Mouse (Mus musculus): ENCODE results near the gene Thsd4. TPM values are rescaled to one million over a fixed set of nuclear protein-coding genes. Genes with fewer than 3 reads are reported as not detected.

The Thsd4 gene
- polyA plus RNA-seq, 1 experiment, result 1.9 TPM

- H3K4me1 ChIP-seq (ENCODE audit: control insufficient read depth, insufficient read depth, low read length), result no peaks in the 10 kb centered on the region
- H3K36me3 ChIP-seq (ENCODE audit: control insufficient read depth, insufficient read depth, low read length, poor library complexity, severe bottlenecking), result no peaks in the 10 kb centered on the region
- TF ChIP-seq CTCF (IDR thresholded peaks at IDR 0.05; ENCODE audit: low read depth, low read length), result no peak
- no peak for TF ChIP-seq EP300 (IDR thresholded peaks at IDR 0.05; ENCODE audit: insufficient read depth, low read depth, low read length)
- TF ChIP-seq POLR2A (IDR thresholded peaks at IDR 0.05; ENCODE audit: insufficient read depth, low read length), result no peak
- H3K9ac ChIP-seq (ENCODE audit: low read depth, poor library complexity, severe bottlenecking), result no peak overlapping the region
- no peaks in the 10 kb centered on the region for H3K9me3 ChIP-seq (replicated peaks; ENCODE audit: control insufficient read depth, insufficient read depth, low read length, poor library complexity, severe bottlenecking)
- no peak overlapping the region for H3K27ac ChIP-seq (ENCODE audit: insufficient read depth, low read length)
- H3K27me3 ChIP-seq (ENCODE audit: control insufficient read depth, insufficient read depth, low read length, poor library complexity, severe bottlenecking), result no peaks in the 10 kb centered on the region; the same call in 1 of the 2 replicates
- no peak overlapping the region for H3K4me3 ChIP-seq (ENCODE audit: low read depth, low read length)
These were observed 20.2 kb downstream of the Thsd4 start for GRCm38 (mm10) chr9:60501504-60502179.

GRCm38 (mm10) chr9:60492275-60492974, 29.4 kb downstream of the Thsd4 start:
- H3K27ac ChIP-seq (ENCODE audit: insufficient read depth, low read length), result no peak overlapping the region
- no peaks in the 10 kb centered on the region for H3K4me1 ChIP-seq (ENCODE audit: control insufficient read depth, insufficient read depth, low read length)

GRCm38 (mm10) chr9:60491489-60492100, 30.3 kb downstream of the Thsd4 start:
- no peaks in the 10 kb centered on the region for H3K4me1 ChIP-seq (ENCODE audit: control insufficient read depth, insufficient read depth, low read length)
- no peaks in the 10 kb centered on the region for H3K27me3 ChIP-seq (ENCODE audit: control insufficient read depth, insufficient read depth, low read length, poor library complexity, severe bottlenecking)
- H3K4me3 ChIP-seq (ENCODE audit: low read depth, low read length), result no peak overlapping the region
- no peak overlapping the region for H3K27ac ChIP-seq (ENCODE audit: insufficient read depth, low read length)
- no peaks in the 10 kb centered on the region for H3K9me3 ChIP-seq (replicated peaks; ENCODE audit: control insufficient read depth, insufficient read depth, low read length, poor library complexity, severe bottlenecking)
- no peak overlapping the region for H3K9ac ChIP-seq (ENCODE audit: low read depth, poor library complexity, severe bottlenecking)
- TF ChIP-seq CTCF (IDR thresholded peaks at IDR 0.05; ENCODE audit: low read depth, low read length), result no peak
- TF ChIP-seq POLR2A (IDR thresholded peaks at IDR 0.05; ENCODE audit: insufficient read depth, low read length), result no peak
- TF ChIP-seq EP300 (IDR thresholded peaks at IDR 0.05; ENCODE audit: insufficient read depth, low read depth, low read length), result no peak
- no peaks in the 10 kb centered on the region for H3K36me3 ChIP-seq (ENCODE audit: control insufficient read depth, insufficient read depth, low read length, poor library complexity, severe bottlenecking)

More at GRCm38 (mm10) chr9:60492275-60492974, 29.4 kb downstream of the Thsd4 start:
- no peak overlapping the region for H3K4me3 ChIP-seq (ENCODE audit: low read depth, low read length)
- H3K9ac ChIP-seq (ENCODE audit: low read depth, poor library complexity, severe bottlenecking), result no peak overlapping the region
- TF ChIP-seq CTCF (IDR thresholded peaks at IDR 0.05; ENCODE audit: low read depth, low read length), result no peak
- no peak for TF ChIP-seq EP300 (IDR thresholded peaks at IDR 0.05; ENCODE audit: insufficient read depth, low read depth, low read length)
- TF ChIP-seq POLR2A (IDR thresholded peaks at IDR 0.05; ENCODE audit: insufficient read depth, low read length), result no peak
- H3K9me3 ChIP-seq (replicated peaks; ENCODE audit: control insufficient read depth, insufficient read depth, low read length, poor library complexity, severe bottlenecking), result no peaks in the 10 kb centered on the region
- no peaks in the 10 kb centered on the region for H3K27me3 ChIP-seq (ENCODE audit: control insufficient read depth, insufficient read depth, low read length, poor library complexity, severe bottlenecking)
- H3K36me3 ChIP-seq (ENCODE audit: control insufficient read depth, insufficient read depth, low read length, poor library complexity, severe bottlenecking), result no peaks in the 10 kb centered on the region

GRCm38 (mm10) chr9:60491079-60491478, 30.8 kb downstream of the Thsd4 start:
- Histone ChIP-seq H3K4me3 (ENCODE audit: low read depth, low read length) (no peak overlapping the region), H3K4me1 (ENCODE audit: control insufficient read depth, insufficient read depth, low read length) (no peaks in the 10 kb centered on the region), H3K9ac (ENCODE audit: low read depth, poor library complexity, severe bottlenecking) (no peak overlapping the region), H3K36me3 (ENCODE audit: control insufficient read depth, insufficient read depth, low read length, poor library complexity, severe bottlenecking) (no peaks in the 10 kb centered on the region), H3K9me3 (replicated peaks; ENCODE audit: control insufficient read depth, insufficient read depth, low read length, poor library complexity, severe bottlenecking) (no peaks in the 10 kb centered on the region), H3K27ac (ENCODE audit: insufficient read depth, low read length) (no peak overlapping the region), H3K27me3 (ENCODE audit: control insufficient read depth, insufficient read depth, low read length, poor library complexity, severe bottlenecking) (no peaks in the 10 kb centered on the region)
- TF ChIP-seq EP300 (IDR thresholded peaks at IDR 0.05; ENCODE audit: insufficient read depth, low read depth, low read length) (no peak), POLR2A (IDR thresholded peaks at IDR 0.05; ENCODE audit: insufficient read depth, low read length) (no peak), CTCF (IDR thresholded peaks at IDR 0.05; ENCODE audit: low read depth, low read length) (no peak)

- Histone ChIP-seq H3K9me3 (replicated peaks; ENCODE audit: control insufficient read depth, insufficient read depth, low read length, poor library complexity, severe bottlenecking) (no peaks in the 10 kb centered on the region), H3K4me1 (ENCODE audit: control insufficient read depth, insufficient read depth, low read length) (no peaks in the 10 kb centered on the region), H3K27me3 (ENCODE audit: control insufficient read depth, insufficient read depth, low read length, poor library complexity, severe bottlenecking) (no peaks in the 10 kb centered on the region), H3K36me3 (ENCODE audit: control insufficient read depth, insufficient read depth, low read length, poor library complexity, severe bottlenecking) (no peaks in the 10 kb centered on the region), H3K4me3 (ENCODE audit: low read depth, low read length) (no peak overlapping the region), H3K27ac (ENCODE audit: insufficient read depth, low read length) (no peak overlapping the region), H3K9ac (ENCODE audit: low read depth, poor library complexity, severe bottlenecking) (no peak overlapping the region)
- TF ChIP-seq POLR2A (IDR thresholded peaks at IDR 0.05; ENCODE audit: insufficient read depth, low read length), result no peak
- TF ChIP-seq CTCF (IDR thresholded peaks at IDR 0.05; ENCODE audit: low read depth, low read length), result no peak
- no peak for TF ChIP-seq EP300 (IDR thresholded peaks at IDR 0.05; ENCODE audit: insufficient read depth, low read depth, low read length)
These were observed 33.0 kb downstream of the Thsd4 start for GRCm38 (mm10) chr9:60488816-60489215.
